Mouse (Mus musculus): ENCODE measurements around the gene Camkk2. TPM values are rescaled to one million over a fixed set of nuclear protein-coding genes. Genes with fewer than 3 reads are reported as not detected.

Camkk2 gene
- polyA plus RNA-seq, 1 experiment from 2014 or later: 25.6 TPM

DNA sequence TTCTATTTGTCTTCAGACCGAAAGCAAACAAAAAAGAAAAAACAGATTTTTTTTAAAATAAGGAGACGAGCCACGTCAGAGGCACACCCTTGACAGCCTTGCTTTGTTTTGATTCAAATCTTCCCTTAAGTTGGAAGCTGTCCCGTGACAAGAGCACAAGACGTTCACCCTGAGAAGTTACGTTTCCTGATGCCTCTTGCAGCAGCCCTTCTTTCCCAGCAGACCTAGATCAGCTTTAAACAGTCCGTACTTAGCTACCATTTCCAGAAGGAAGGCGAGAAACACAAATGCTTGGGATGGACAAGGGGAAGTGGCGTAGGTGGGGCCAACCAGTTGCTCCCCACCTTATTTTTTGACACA lies 80.5 kb downstream of the Camkk2 start:
- no peak for ATAC-seq (ENCODE audit: insufficient number of reproducible peaks, low FRiP score, low TSS enrichment, low read depth)
- Histone ChIP-seq H3K27me3 (ENCODE audit: control insufficient read depth, insufficient read depth, low read length) (no peaks in the 10 kb centered on the region), H3K27ac (replicated peaks; ENCODE audit: low read depth, low read length) (no peak overlapping the region), H3K9me3 (ENCODE audit: control insufficient read depth, low read length) (no peaks in the 10 kb centered on the region), H3K4me2 (ENCODE audit: low read depth, severe bottlenecking) (no peak overlapping the region), H3K9ac (ENCODE audit: low read length) (no peak overlapping the region), H3K4me3 (ENCODE audit: low read depth, low read length) (no peak overlapping the region), H3K4me1 (ENCODE audit: control insufficient read depth, insufficient read depth, low read length) (no peaks in the 10 kb centered on the region), H3K36me3 (ENCODE audit: control insufficient read depth, insufficient read depth, low read length) (no peaks in the 10 kb centered on the region)
- WGBS: 85% methylated on average over 9 of the region's 9 CpGs
- DNase-seq (ENCODE audit: low spot score): no peak

DNA sequence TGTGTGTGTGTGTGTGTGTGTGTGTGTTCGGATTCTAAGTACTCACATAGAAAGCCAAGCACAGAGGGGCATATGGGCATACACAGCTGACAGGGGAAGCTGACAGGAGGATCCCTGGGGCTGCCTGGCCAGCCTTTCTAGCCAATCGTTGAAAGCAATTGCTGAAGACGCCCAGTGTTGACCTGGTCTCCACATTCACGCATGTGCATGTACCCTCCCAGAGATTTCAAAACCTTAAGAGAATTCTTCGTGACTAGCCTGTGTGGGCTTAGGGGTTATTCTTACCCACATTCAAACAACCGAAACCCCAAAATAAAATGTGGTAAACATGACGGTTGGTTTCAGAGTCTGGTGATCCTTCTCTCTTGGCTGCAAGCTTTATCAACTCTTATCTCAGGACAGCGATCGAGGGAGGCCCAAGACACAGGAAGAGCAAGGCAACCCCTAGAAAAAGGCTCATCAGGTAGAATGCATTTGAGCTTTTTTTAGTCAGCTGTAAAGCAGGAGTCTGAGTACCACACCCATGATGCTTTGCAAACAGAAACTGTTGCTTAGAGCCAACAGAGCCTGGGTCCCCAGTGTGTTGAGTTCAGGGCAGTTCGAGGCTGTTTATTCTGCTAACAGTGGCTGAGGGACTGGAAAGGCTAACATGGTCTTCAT lies 81.0 kb downstream of the Camkk2 start:
- no peaks in the 10 kb centered on the region for H3K9me3 ChIP-seq (ENCODE audit: control insufficient read depth, low read length)
- no peaks in the 10 kb centered on the region for H3K36me3 ChIP-seq (ENCODE audit: control insufficient read depth, insufficient read depth, low read length)
- DNase-seq (ENCODE audit: low spot score) (no peak), ATAC-seq (ENCODE audit: insufficient number of reproducible peaks, low FRiP score, low TSS enrichment, low read depth) (no peak)
- H3K27ac ChIP-seq (replicated peaks; ENCODE audit: low read depth, low read length): no peak overlapping the region
- no peak overlapping the region for H3K4me2 ChIP-seq (ENCODE audit: low read depth, severe bottlenecking)
- H3K9ac ChIP-seq (ENCODE audit: low read length): no peak overlapping the region
- no peaks in the 10 kb centered on the region for H3K4me1 ChIP-seq (ENCODE audit: control insufficient read depth, insufficient read depth, low read length)
- 84% methylated on average over 10 of the region's 10 CpGs for WGBS
- H3K27me3 ChIP-seq (ENCODE audit: control insufficient read depth, insufficient read depth, low read length): no peaks in the 10 kb centered on the region
- no peak overlapping the region for H3K4me3 ChIP-seq (ENCODE audit: low read depth, low read length)

DNA sequence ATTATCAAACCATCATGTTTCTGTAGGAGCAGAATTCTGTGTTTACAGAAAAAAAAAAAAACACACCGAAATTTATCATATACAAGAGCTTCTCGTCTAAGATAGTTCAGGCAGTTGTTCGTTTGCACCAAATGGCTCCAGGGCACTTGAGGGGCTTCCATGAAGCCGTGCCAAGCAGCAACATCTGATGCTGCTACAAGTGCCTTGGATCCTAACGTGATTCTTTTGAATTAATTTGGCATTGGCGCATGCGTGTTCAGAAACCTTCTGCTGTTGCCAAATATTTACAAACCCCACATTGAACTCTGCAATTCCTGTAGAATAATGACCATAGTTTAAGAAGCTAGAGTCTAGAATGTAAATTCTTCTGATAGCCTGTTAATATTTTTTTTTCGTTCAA lies 83.7 kb downstream of the Camkk2 start:
- ATAC-seq (ENCODE audit: insufficient number of reproducible peaks, low FRiP score, low TSS enrichment, low read depth): no peak
- Histone ChIP-seq H3K4me2 (ENCODE audit: low read depth, severe bottlenecking) (no peak overlapping the region), H3K9ac (ENCODE audit: low read length) (no peak overlapping the region), H3K4me3 (ENCODE audit: low read depth, low read length) (no peak overlapping the region), H3K9me3 (ENCODE audit: control insufficient read depth, low read length) (no peaks in the 10 kb centered on the region), H3K27ac (replicated peaks; ENCODE audit: low read depth, low read length) (no peak overlapping the region), H3K36me3 (ENCODE audit: control insufficient read depth, insufficient read depth, low read length) (no peaks in the 10 kb centered on the region), H3K27me3 (ENCODE audit: control insufficient read depth, insufficient read depth, low read length) (no peaks in the 10 kb centered on the region), H3K4me1 (ENCODE audit: control insufficient read depth, insufficient read depth, low read length) (no peaks in the 10 kb centered on the region)
- 87% methylated on average over 8 of the region's 8 CpGs for WGBS
- no peak for DNase-seq (ENCODE audit: low spot score)

DNA sequence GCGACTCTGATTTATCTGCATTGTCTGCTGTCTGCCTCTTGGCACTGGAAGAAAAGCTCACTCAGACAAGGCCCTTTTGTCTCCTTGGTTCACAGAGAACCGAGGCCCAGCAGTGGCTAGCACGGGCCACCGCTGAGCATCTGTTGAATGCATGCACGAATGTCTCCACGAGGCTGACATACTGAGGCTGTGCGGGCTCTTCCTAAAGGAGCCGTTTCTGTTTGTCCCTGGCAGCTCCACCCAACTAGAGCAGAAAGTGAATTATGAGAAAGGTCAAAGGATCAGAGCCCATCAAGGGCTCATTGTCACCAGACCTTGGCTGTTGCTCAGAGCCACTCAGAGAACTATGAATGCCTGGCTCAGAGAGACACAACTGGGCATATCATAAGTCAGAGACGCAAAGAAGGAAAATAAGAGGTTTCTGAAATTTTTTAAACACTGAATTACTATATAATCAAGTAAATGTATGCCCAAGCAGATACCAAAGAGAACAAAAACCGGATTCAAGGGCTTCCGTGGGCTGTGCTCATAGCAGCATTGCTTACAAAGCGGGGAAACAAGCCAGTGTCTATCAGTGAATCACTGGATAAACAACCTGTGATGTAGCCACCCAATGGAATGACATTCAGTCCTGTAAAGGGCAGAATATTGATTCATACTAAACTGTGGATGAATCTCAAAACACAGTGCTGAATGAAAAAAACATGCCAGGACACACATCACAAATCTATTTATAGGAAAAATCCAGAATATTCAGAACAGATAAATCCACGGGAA lies 85.6 kb downstream of the Camkk2 start:
- ATAC-seq (ENCODE audit: insufficient number of reproducible peaks, low FRiP score, low TSS enrichment, low read depth) (no peak), DNase-seq (ENCODE audit: low spot score) (no peak)
- 60% methylated on average over 13 of the region's 13 CpGs for WGBS
- no peaks in the 10 kb centered on the region for H3K36me3 ChIP-seq (ENCODE audit: control insufficient read depth, insufficient read depth, low read length)
- no peak overlapping the region for H3K27ac ChIP-seq (replicated peaks; ENCODE audit: low read depth, low read length)
- no peak overlapping the region for H3K4me3 ChIP-seq (ENCODE audit: low read depth, low read length)
- H3K4me1 ChIP-seq (ENCODE audit: control insufficient read depth, insufficient read depth, low read length): no peaks in the 10 kb centered on the region
- H3K9ac ChIP-seq (ENCODE audit: low read length): no peak overlapping the region
- no peaks in the 10 kb centered on the region for H3K9me3 ChIP-seq (ENCODE audit: control insufficient read depth, low read length)
- H3K27me3 ChIP-seq (ENCODE audit: control insufficient read depth, insufficient read depth, low read length): no peaks in the 10 kb centered on the region
- H3K4me2 ChIP-seq (ENCODE audit: low read depth, severe bottlenecking): no peak overlapping the region

DNA sequence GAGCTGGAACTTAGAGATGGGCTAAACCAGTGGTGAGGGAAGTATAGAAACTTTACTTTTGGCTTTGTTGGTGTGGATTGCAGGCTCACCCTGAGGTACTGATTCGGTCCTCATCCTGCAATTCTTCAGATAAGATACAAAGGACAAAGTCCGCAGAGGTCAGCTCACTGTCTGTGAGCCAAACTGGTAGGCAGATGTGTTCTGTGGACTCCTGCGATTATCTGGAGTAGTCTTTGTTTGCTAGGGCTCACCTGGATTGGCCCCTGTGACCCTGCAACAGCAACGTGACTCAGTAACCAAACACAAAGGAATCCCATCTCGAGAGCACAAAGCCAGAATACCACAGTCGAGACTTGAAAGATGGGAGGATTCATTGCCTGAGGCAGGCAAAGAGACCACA lies 88.7 kb downstream of the Camkk2 start:
- ATAC-seq (ENCODE audit: insufficient number of reproducible peaks, low FRiP score, low TSS enrichment, low read depth): no peak
- H3K9ac ChIP-seq (ENCODE audit: low read length): no peak overlapping the region
- H3K4me3 ChIP-seq (ENCODE audit: low read depth, low read length): no peak overlapping the region
- H3K27me3 ChIP-seq (ENCODE audit: control insufficient read depth, insufficient read depth, low read length): no peaks in the 10 kb centered on the region
- H3K4me1 ChIP-seq (ENCODE audit: control insufficient read depth, insufficient read depth, low read length): no peaks in the 10 kb centered on the region
- H3K9me3 ChIP-seq (ENCODE audit: control insufficient read depth, low read length): no peaks in the 10 kb centered on the region
- WGBS: 79% methylated on average over 6 of the region's 6 CpGs
- H3K4me2 ChIP-seq (ENCODE audit: low read depth, severe bottlenecking): no peak overlapping the region
- no peak for DNase-seq (ENCODE audit: low spot score)
- H3K27ac ChIP-seq (replicated peaks; ENCODE audit: low read depth, low read length): no peak overlapping the region
- H3K36me3 ChIP-seq (ENCODE audit: control insufficient read depth, insufficient read depth, low read length): no peaks in the 10 kb centered on the region

DNA sequence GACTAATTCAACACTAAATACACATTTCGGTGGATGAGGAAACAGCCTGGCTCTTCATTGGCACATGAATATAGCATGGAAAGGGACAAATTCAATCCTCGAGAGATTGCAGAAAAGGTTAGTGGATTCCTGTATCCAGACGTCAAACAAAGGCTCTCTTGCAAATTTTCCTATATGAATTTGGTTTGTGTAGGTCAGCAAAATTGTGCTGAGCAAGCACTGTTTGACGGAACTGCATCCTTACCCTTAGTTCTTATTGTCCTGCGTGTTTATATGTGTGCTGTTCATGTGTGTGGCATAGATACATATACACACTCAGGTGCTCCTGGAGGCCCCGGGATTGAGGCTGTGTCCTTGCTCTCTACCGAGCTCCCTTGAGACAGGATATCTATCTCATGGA lies 90.1 kb downstream of the Camkk2 start:
- 92% methylated on average over 7 of the region's 7 CpGs for WGBS
- Histone ChIP-seq H3K4me2 (ENCODE audit: low read depth, severe bottlenecking) (no peak overlapping the region), H3K4me3 (ENCODE audit: low read depth, low read length) (no peak overlapping the region), H3K27me3 (ENCODE audit: control insufficient read depth, insufficient read depth, low read length) (no peaks in the 10 kb centered on the region), H3K27ac (replicated peaks; ENCODE audit: low read depth, low read length) (no peak overlapping the region), H3K36me3 (ENCODE audit: control insufficient read depth, insufficient read depth, low read length) (no peaks in the 10 kb centered on the region), H3K9ac (ENCODE audit: low read length) (no peak overlapping the region), H3K4me1 (ENCODE audit: control insufficient read depth, insufficient read depth, low read length) (no peaks in the 10 kb centered on the region), H3K9me3 (ENCODE audit: control insufficient read depth, low read length) (no peaks in the 10 kb centered on the region)
- ATAC-seq (ENCODE audit: insufficient number of reproducible peaks, low FRiP score, low TSS enrichment, low read depth) (no peak), DNase-seq (ENCODE audit: low spot score) (no peak)

DNA sequence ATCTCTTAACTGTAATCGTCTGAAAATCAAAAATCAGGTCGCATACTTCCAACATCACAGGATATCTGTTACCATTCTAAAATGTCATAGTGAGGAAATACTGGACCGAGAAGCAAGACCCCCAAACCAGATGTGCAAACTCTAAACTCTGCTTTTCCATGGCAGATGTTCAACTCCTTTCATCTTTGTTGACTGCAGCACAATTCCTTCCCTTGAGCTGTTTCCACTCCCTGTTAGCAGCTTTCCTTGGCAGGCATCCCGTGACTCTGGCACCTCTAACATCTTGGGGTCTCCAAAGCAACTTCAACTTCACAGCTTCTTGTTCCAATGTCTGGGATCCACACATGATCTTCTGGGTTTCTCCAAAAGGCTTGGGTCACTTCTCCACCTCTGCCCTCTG lies 91.8 kb downstream of the Camkk2 start:
- Histone ChIP-seq H3K4me1 (ENCODE audit: control insufficient read depth, insufficient read depth, low read length) (no peaks in the 10 kb centered on the region), H3K9ac (ENCODE audit: low read length) (no peak overlapping the region), H3K27ac (replicated peaks; ENCODE audit: low read depth, low read length) (no peak overlapping the region), H3K4me2 (ENCODE audit: low read depth, severe bottlenecking) (no peak overlapping the region), H3K4me3 (ENCODE audit: low read depth, low read length) (no peak overlapping the region), H3K36me3 (ENCODE audit: control insufficient read depth, insufficient read depth, low read length) (no peaks in the 10 kb centered on the region), H3K27me3 (ENCODE audit: control insufficient read depth, insufficient read depth, low read length) (no peaks in the 10 kb centered on the region), H3K9me3 (ENCODE audit: control insufficient read depth, low read length) (no peaks in the 10 kb centered on the region)
- 85% methylated on average over 4 of the region's 4 CpGs for WGBS
- no peak for ATAC-seq (ENCODE audit: insufficient number of reproducible peaks, low FRiP score, low TSS enrichment, low read depth)
- no peak for DNase-seq (ENCODE audit: low spot score)

DNA sequence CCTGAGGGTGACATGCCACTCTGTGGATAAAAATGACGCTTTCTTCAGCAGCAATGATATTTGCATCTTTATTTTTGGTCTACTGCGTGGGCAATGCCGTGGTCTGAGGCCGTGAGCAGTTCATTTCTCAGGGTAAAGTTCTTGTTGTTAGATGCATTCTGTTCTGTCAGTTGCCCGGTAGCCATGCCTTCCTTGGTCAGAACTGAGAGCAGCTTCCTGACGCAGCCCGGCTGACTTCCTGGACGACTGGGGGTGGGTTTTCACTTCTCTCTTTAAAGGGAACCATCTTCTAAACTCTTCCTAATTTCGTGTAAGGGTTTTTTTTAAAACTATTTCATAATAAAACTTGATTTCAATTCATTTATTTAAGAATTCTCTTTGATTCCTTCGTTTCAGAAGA lies 95.3 kb downstream of the Camkk2 start:
- WGBS: 83% methylated on average over 10 of the region's 10 CpGs

More for the DNA sequence above, 95.3 kb downstream of the Camkk2 start:
- ATAC-seq (ENCODE audit: insufficient number of reproducible peaks, low FRiP score, low TSS enrichment, low read depth): no peak
- no peaks in the 10 kb centered on the region for H3K36me3 ChIP-seq (ENCODE audit: control insufficient read depth, insufficient read depth, low read length)
- no peaks in the 10 kb centered on the region for H3K4me1 ChIP-seq (ENCODE audit: control insufficient read depth, insufficient read depth, low read length)
- DNase-seq (ENCODE audit: low spot score): no peak
- H3K9me3 ChIP-seq (ENCODE audit: control insufficient read depth, low read length): no peaks in the 10 kb centered on the region
- H3K4me3 ChIP-seq (ENCODE audit: low read depth, low read length): no peak overlapping the region
- H3K4me2 ChIP-seq (ENCODE audit: low read depth, severe bottlenecking): no peak overlapping the region
- H3K9ac ChIP-seq (ENCODE audit: low read length): no peak overlapping the region
- no peak overlapping the region for H3K27ac ChIP-seq (replicated peaks; ENCODE audit: low read depth, low read length)
- H3K27me3 ChIP-seq (ENCODE audit: control insufficient read depth, insufficient read depth, low read length): no peaks in the 10 kb centered on the region

Measured in limb, embryonic 11.5 days (tissue).